Comparison of ENCODE assay signal across 9 mouse cellular contexts in the genomic region with DNA sequence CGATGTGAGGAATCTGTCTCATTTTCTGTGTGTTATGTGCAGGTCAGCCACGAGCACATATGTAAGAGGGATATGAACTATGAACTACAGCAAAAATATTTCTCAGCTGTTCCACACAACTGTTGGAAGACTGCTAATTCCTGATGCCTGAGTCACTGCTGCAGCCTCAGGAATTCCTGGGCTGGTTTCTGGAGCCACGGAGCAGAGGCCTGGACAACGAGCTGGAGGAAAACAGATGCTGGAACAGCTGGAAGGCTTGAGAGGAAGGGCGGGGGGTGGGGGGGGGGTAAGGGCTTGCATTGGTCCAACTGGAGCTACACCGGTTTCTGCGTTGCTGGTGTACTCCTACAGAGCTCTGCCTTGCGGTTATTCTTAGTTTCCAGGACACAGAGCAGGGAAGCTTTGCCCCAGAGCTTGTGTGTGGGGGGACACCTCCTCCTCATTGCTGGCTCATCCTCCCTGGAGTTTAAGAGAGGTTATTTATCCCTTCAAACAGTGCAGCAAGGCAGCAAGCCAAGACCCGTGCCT. TPM values are rescaled to one million over a fixed set of nuclear protein-coding genes. Genes with fewer than 3 reads are reported as not detected.
DNase-seq lines count a peak whose midpoint lies in the region; ATAC-seq and TF ChIP-seq lines count a peak whose summit lies in the region.
"Had no signal": no experiment of that assay in that cellular context is flagged by ENCODE, and none has a peak within 500 bp of the region (broad histone marks: within the 10 kb centered on the region; RNA-seq: fewer than 3 reads in every experiment).

No protein-coding gene starts in this region.

- no peaks in the 10 kb centered on the region for H3K27me3 ChIP-seq in Patski
- H3K27me3 ChIP-seq in heart, adult 2 months (ENCODE audit: control insufficient read depth, insufficient read depth, low read length): no peaks in the 10 kb centered on the region
- no peaks in the 10 kb centered on the region for H3K27me3 ChIP-seq in neural tube, embryonic 11.5 days (ENCODE audit: control insufficient read depth, insufficient read depth, low read length)

- POLR2A ChIA-PET in Patski (lab: Charles Lee): no interaction called here

- no peak for DNase-seq in Patski (ENCODE audit: low read depth, low spot score)
- DNase-seq in adrenal gland, postnatal 25 days: peak; percentile 27
- peak; percentile 61 to 77 for DNase-seq in heart, adult 2 months
- peak; percentile 70 for DNase-seq in kidney, postnatal 10 days
- DNase-seq in neural tube, embryonic 11.5 days (ENCODE audit: low spot score): peak; percentile 33
- no peak for DNase-seq in layer of hippocampus, adult 9-11 months
- no peak for DNase-seq in layer of hippocampus, adult 18-20 months (ENCODE audit: low spot score in 2 of 2)
- no peak for DNase-seq in spleen, adult 12 weeks (ENCODE audit: low spot score)

- no peaks in the 10 kb centered on the region for H3K9me3 ChIP-seq in neural tube, embryonic 11.5 days (ENCODE audit: control insufficient read depth, low read length)

- in situ Hi-C loops in Patski (cut with MboI; ENCODE audit: low pct_unique_long_range_greater_than_20kb): no loop called here

- WGBS in heart, adult 2 months: 15% methylated on average over 9 of the region's 9 CpGs
- WGBS in neural tube, embryonic 11.5 days: 43% methylated on average over 9 of the region's 9 CpGs

- TF ChIP-seq EP300 in heart, adult 2 months (IDR thresholded peaks at IDR 0.05; ENCODE audit: insufficient read depth, low read depth, low read length): 0 out of 2 replicates have a peak, but pooled peaks have one; percentile 50

- ATAC-seq in Patski: peak; percentile 93
- ATAC-seq in neural tube, embryonic 11.5 days (ENCODE audit: insufficient read depth, low FRiP score, low TSS enrichment): no peak

- H3K79me2 ChIP-seq in heart, adult 2 months (replicated peaks; ENCODE audit: control insufficient read depth, insufficient read depth, low read length): no peaks in the 10 kb centered on the region

- no peak overlapping the region for H3K9ac ChIP-seq in heart, adult 2 months (ENCODE audit: low read depth, low read length)
- no peak overlapping the region for H3K9ac ChIP-seq in neural tube, embryonic 11.5 days (ENCODE audit: low read length)

- H3K4me1 ChIP-seq in heart, adult 2 months (ENCODE audit: control insufficient read depth, insufficient read depth, low read length): peaks cover 9% of the 10 kb centered on the region
- H3K4me1 ChIP-seq in neural tube, embryonic 11.5 days (ENCODE audit: control insufficient read depth, insufficient read depth, low read length): no peaks in the 10 kb centered on the region
- H3K4me1 ChIP-seq: megakaryocyte, embryonic 14.5 days had no signal

- no peak for TF ChIP-seq CTCF in Patski (IDR thresholded peaks at IDR 0.05)
- TF ChIP-seq CTCF in heart, adult 2 months (IDR thresholded peaks at IDR 0.05): no peak

- H3K4me3 ChIP-seq in heart, adult 2 months: no peak overlapping the region
- no peak overlapping the region for H3K4me3 ChIP-seq in neural tube, embryonic 11.5 days (ENCODE audit: low read depth, low read length)
- H3K4me3 ChIP-seq: megakaryocyte, embryonic 14.5 days had no signal

- no peaks in the 10 kb centered on the region for H3K36me3 ChIP-seq in heart, adult 2 months (ENCODE audit: control insufficient read depth, insufficient read depth, low read length)
- no peaks in the 10 kb centered on the region for H3K36me3 ChIP-seq in neural tube, embryonic 11.5 days (ENCODE audit: control insufficient read depth, insufficient read depth, low read length)

- intact Hi-C loops in heart, adult 2 months (cut with DNase I): loop anchor here (2.0 kb wide), 1 partner anchor 22 kb away; the partner anchor contains the start of gene Tmsb10

- no peak overlapping the region for H3K4me2 ChIP-seq in neural tube, embryonic 11.5 days (ENCODE audit: low read depth)

- no peak for TF ChIP-seq POLR2A in heart, adult 2 months (IDR thresholded peaks at IDR 0.05; ENCODE audit: insufficient read depth, low read depth, low read length)

- peak overlapping the region; percentile 74 for H3K27ac ChIP-seq in heart, adult 2 months
- H3K27ac ChIP-seq in neural tube, embryonic 11.5 days (ENCODE audit: low read depth, low read length): no peak overlapping the region

- CTCF ChIA-PET in Patski (lab: Charles Lee): interaction anchor here (1.4 to 2.3 kb wide), 2 partner anchors 14 to 43 kb away, joined by 4 to 5 read pairs; no protein-coding TSS in a partner anchor

RNA-seq across cellular contexts. Expression of gene Tmsb10, which starts 22.6 kb away (rescaled TPM):
- 350 TPM for polyA plus RNA-seq in Patski (2021)
- 194 and 195 TPM in 2 replicates for total RNA-seq in adrenal gland, postnatal 25 days (2021)
- 10 to 100 TPM; 73.8 to 96.5 TPM for total RNA-seq in heart, adult 2 months (2021)
- polyA plus RNA-seq in heart, adult 2 months (2012; rRNA removed): 29.8 and 36.4 TPM in 2 replicates
- 3,130 and 3,517 TPM in 2 replicates for polyA plus RNA-seq in neural tube, embryonic 11.5 days (2014; fragmentation: Nextera tagmentation; extraction: Ambion mirVana)
- total RNA-seq in layer of hippocampus, adult 18-20 months (2021): 100 to 1,000 TPM; 264 to 325 TPM

Comparison
In these comparisons a context has a peak if more than half of its experiments do, and no peak if none do; other contexts are left out.
1. DNase-seq: peak in adrenal gland, postnatal 25 days (single experiment), heart, adult 2 months (2 of 2), kidney, postnatal 10 days (single experiment) and neural tube, embryonic 11.5 days (single experiment); none in Patski (single experiment), layer of hippocampus, adult 9-11 months (single experiment), layer of hippocampus, adult 18-20 months (0 of 2) and spleen, adult 12 weeks (single experiment).